In the genomic region with DNA sequence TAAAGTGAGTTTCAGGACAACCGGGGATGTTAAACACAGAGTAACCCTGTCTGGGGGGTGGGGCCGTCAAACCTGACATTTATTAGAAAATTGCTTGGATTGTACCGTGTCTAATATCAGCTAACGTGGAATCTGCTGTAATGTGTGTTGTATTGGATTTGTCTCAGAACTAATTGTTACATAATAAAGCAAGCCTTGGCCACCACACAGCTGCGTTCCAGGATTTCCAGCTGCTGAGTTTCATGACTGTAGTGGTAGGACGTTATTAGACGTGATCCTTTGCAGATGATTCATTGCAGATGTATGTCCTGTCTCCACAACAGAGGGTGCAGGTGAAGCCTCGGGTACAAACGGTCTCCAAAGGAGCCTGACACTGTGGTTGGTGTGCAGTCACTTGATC, we compare ENCODE assay signal across 13 mouse cellular contexts. TPM values are rescaled to one million over a fixed set of nuclear protein-coding genes. Genes with fewer than 3 reads are reported as not detected.
A peak's percentile ranks its signal among the peaks of the same experiment; 100 is the strongest.
DNase-seq lines count a peak whose midpoint lies in the region; ATAC-seq and TF ChIP-seq lines count a peak whose summit lies in the region.
"Had no signal": no experiment of that assay in that cellular context is flagged by ENCODE, and none has a peak within 500 bp of the region (broad histone marks: within the 10 kb centered on the region; RNA-seq: fewer than 3 reads in every experiment).

No protein-coding gene starts in this region.

- no peak overlapping the region for H3K27ac ChIP-seq in heart, embryonic 12.5 days (ENCODE audit: poor library complexity, severe bottlenecking)
- peak overlapping the region; percentile 56; the same call in 1 of the 2 replicates for H3K27ac ChIP-seq in midbrain, embryonic 14.5 days (replicated peaks; ENCODE audit: low read depth, low read length)
- no peak overlapping the region for H3K27ac ChIP-seq in midbrain, embryonic 10.5 days (replicated peaks)
- peak overlapping the region; percentile 57 for H3K27ac ChIP-seq in forebrain, embryonic 15.5 days (replicated peaks)
- H3K27ac ChIP-seq in olfactory bulb, adult 2 months (ENCODE audit: insufficient read depth, low read depth, low read length): peak overlapping the region; percentile 59

- no peak overlapping the region for H3K4me3 ChIP-seq in heart, embryonic 12.5 days
- H3K4me3 ChIP-seq in midbrain, embryonic 14.5 days (replicated peaks; ENCODE audit: low read depth, low read length): no peak overlapping the region
- no peak overlapping the region for H3K4me3 ChIP-seq in midbrain, embryonic 10.5 days
- no peak overlapping the region for H3K4me3 ChIP-seq in forebrain, embryonic 15.5 days
- no peak overlapping the region for H3K4me3 ChIP-seq in olfactory bulb, adult 2 months (ENCODE audit: insufficient read depth, low read depth, low read length)
- H3K4me3 ChIP-seq: erythroblast, embryonic 14.5 days had no signal

- TF ChIP-seq POLR2A in olfactory bulb, adult 2 months (IDR thresholded peaks at IDR 0.05; ENCODE audit: insufficient read depth, low read depth, low read length): no peak

- WGBS in heart, embryonic 12.5 days: 80% methylated on average over 9 of the region's 9 CpGs
- WGBS in midbrain, embryonic 14.5 days: 77% methylated on average over 9 of the region's 9 CpGs
- 91% methylated on average over 9 of the region's 9 CpGs for WGBS in midbrain, embryonic 10.5 days
- 49% methylated on average over 9 of the region's 9 CpGs for WGBS in forebrain, embryonic 15.5 days
- whole genome bisulfite sequencing in olfactory bulb, adult 2 months: 28% methylated on average over 9 of the region's 9 CpGs

- no peaks in the 10 kb centered on the region for H3K27me3 ChIP-seq in heart, embryonic 12.5 days (replicated peaks)
- no peaks in the 10 kb centered on the region for H3K27me3 ChIP-seq in midbrain, embryonic 14.5 days (ENCODE audit: control insufficient read depth, insufficient read depth, low read length)
- H3K27me3 ChIP-seq in midbrain, embryonic 10.5 days (ENCODE audit: low read depth, poor library complexity, severe bottlenecking): no peaks in the 10 kb centered on the region
- H3K27me3 ChIP-seq in forebrain, embryonic 15.5 days: no peaks in the 10 kb centered on the region

- H3K4me2 ChIP-seq in heart, embryonic 12.5 days: no peak overlapping the region
- H3K4me2 ChIP-seq in midbrain, embryonic 14.5 days (ENCODE audit: low read length): no peak overlapping the region
- H3K4me2 ChIP-seq in forebrain, embryonic 15.5 days (replicated peaks): no peak overlapping the region

- peaks cover 14% of the 10 kb centered on the region for H3K36me3 ChIP-seq in heart, embryonic 12.5 days
- peaks cover 27% of the 10 kb centered on the region for H3K36me3 ChIP-seq in midbrain, embryonic 14.5 days (ENCODE audit: control insufficient read depth, insufficient read depth, low read length)
- peaks cover 8% of the 10 kb centered on the region for H3K36me3 ChIP-seq in midbrain, embryonic 10.5 days
- H3K36me3 ChIP-seq in forebrain, embryonic 15.5 days: peaks cover 4% of the 10 kb centered on the region

- H3K9ac ChIP-seq in heart, embryonic 12.5 days: no peak overlapping the region
- H3K9ac ChIP-seq in midbrain, embryonic 14.5 days (replicated peaks; ENCODE audit: low read length): no peak overlapping the region
- no peak overlapping the region for H3K9ac ChIP-seq in forebrain, embryonic 15.5 days (replicated peaks)

- no peak for TF ChIP-seq CTCF in olfactory bulb, adult 2 months (IDR thresholded peaks at IDR 0.05; ENCODE audit: insufficient read depth, low read depth, low read length)

- peak; percentile 41 to 52 for DNase-seq in heart, adult 9 months (ENCODE audit: low spot score in 2 of 2)
- no peak for DNase-seq in midbrain, embryonic 14.5 days
- no peak for DNase-seq in midbrain, embryonic 10.5 days (ENCODE audit: low spot score)
- no peak for DNase-seq in spleen, postnatal 14 days (ENCODE audit: low spot score in 2 of 2)
- no peak for DNase-seq in layer of hippocampus, adult 9-11 months
- DNase-seq: gastrocnemius, postnatal 36 days had no signal

- ATAC-seq in heart, embryonic 12.5 days (ENCODE audit: insufficient number of reproducible peaks, low FRiP score): no peak
- no peak for ATAC-seq in midbrain, embryonic 14.5 days (ENCODE audit: low FRiP score, low TSS enrichment)
- ATAC-seq in forebrain, embryonic 15.5 days (replicated peaks): 0 out of 2 replicates have a peak, but pooled peaks have one; percentile 10
- ATAC-seq: CD4-positive, CD25-positive, alpha-beta regulatory T cell, adult 4 months had no signal

- peaks cover 19% of the 10 kb centered on the region for H3K4me1 ChIP-seq in heart, embryonic 12.5 days (replicated peaks)
- no peaks in the 10 kb centered on the region for H3K4me1 ChIP-seq in midbrain, embryonic 14.5 days (ENCODE audit: control insufficient read depth, insufficient read depth, low read length)
- no peaks in the 10 kb centered on the region for H3K4me1 ChIP-seq in midbrain, embryonic 10.5 days
- peaks cover 18% of the 10 kb centered on the region for H3K4me1 ChIP-seq in forebrain, embryonic 15.5 days
- H3K4me1 ChIP-seq in olfactory bulb, adult 2 months (ENCODE audit: control insufficient read depth, insufficient read depth, low read length): peaks cover 15% of the 10 kb centered on the region

- no peaks in the 10 kb centered on the region for H3K9me3 ChIP-seq in heart, embryonic 12.5 days (replicated peaks)
- H3K9me3 ChIP-seq in midbrain, embryonic 14.5 days (ENCODE audit: control insufficient read depth, low read length): no peaks in the 10 kb centered on the region
- H3K9me3 ChIP-seq in midbrain, embryonic 10.5 days (replicated peaks): no peaks in the 10 kb centered on the region
- no peaks in the 10 kb centered on the region for H3K9me3 ChIP-seq in forebrain, embryonic 15.5 days

RNA-seq across cellular contexts. Expression of a gene that starts 7.7 kb away (rescaled TPM):
- 0.58 TPM in 1 of 2 replicates, not detected in the other for polyA plus RNA-seq in heart, embryonic 12.5 days (2016; fragmentation: Nextera tagmentation; extraction: Ambion mirVana)
- polyA plus RNA-seq in midbrain, embryonic 14.5 days (2014; fragmentation: Nextera tagmentation; extraction: Ambion mirVana): 0.63 and 0.88 TPM in 2 replicates
- 0.32 TPM in 1 of 2 replicates, not detected in the other for polyA plus RNA-seq in midbrain, embryonic 10.5 days (2016; fragmentation: Nextera tagmentation; extraction: Ambion mirVana)
- polyA plus RNA-seq in forebrain, embryonic 15.5 days (2015; fragmentation: Nextera tagmentation; extraction: Ambion mirVana): 0.45 and 0.50 TPM in 2 replicates
- not detected in 2 replicates for polyA plus RNA-seq in olfactory bulb, adult 2 months (2012; ENCODE audit: insufficient read depth, insufficient read length, low replicate concordance, missing spikeins)
- polyA plus RNA-seq: erythroblast, embryonic 14.5 days; liver, embryonic 16.5 days; spleen, adult 2 months had no signal

RNA-seq across cellular contexts. Expression of a gene that starts 29.7 kb away (rescaled TPM):
- 59.0 and 60.3 TPM in 2 replicates for polyA plus RNA-seq in heart, embryonic 12.5 days (2016; fragmentation: Nextera tagmentation; extraction: Ambion mirVana)
- 71.5 and 112 TPM in 2 replicates for polyA plus RNA-seq in midbrain, embryonic 14.5 days (2014; fragmentation: Nextera tagmentation; extraction: Ambion mirVana)
- 69.5 and 88.0 TPM in 2 replicates for polyA plus RNA-seq in midbrain, embryonic 10.5 days (2016; fragmentation: Nextera tagmentation; extraction: Ambion mirVana)
- 103 and 115 TPM in 2 replicates for polyA plus RNA-seq in forebrain, embryonic 15.5 days (2015; fragmentation: Nextera tagmentation; extraction: Ambion mirVana)
- polyA plus RNA-seq in olfactory bulb, adult 2 months (2012; ENCODE audit: insufficient read depth, insufficient read length, low replicate concordance, missing spikeins): 65.3 and 733 TPM in 2 replicates

RNA-seq across cellular contexts. Expression of a gene that starts 30.8 kb away (rescaled TPM):
- polyA plus RNA-seq in heart, embryonic 12.5 days (2016; fragmentation: Nextera tagmentation; extraction: Ambion mirVana): 4.6 and 5.5 TPM in 2 replicates
- polyA plus RNA-seq in midbrain, embryonic 14.5 days (2014; fragmentation: Nextera tagmentation; extraction: Ambion mirVana): 7.0 and 8.5 TPM in 2 replicates
- polyA plus RNA-seq in midbrain, embryonic 10.5 days (2016; fragmentation: Nextera tagmentation; extraction: Ambion mirVana): 4.6 and 5.8 TPM in 2 replicates
- polyA plus RNA-seq in forebrain, embryonic 15.5 days (2015; fragmentation: Nextera tagmentation; extraction: Ambion mirVana): 7.4 and 7.7 TPM in 2 replicates
- polyA plus RNA-seq in olfactory bulb, adult 2 months (2012; ENCODE audit: insufficient read depth, insufficient read length, low replicate concordance, missing spikeins): not detected in 2 replicates
- polyA plus RNA-seq: erythroblast, embryonic 14.5 days had no signal

RNA-seq across cellular contexts. Expression of a gene that starts 49.4 kb away (rescaled TPM):
- polyA plus RNA-seq in heart, embryonic 12.5 days (2016; fragmentation: Nextera tagmentation; extraction: Ambion mirVana): 2.5 and 2.8 TPM in 2 replicates
- 2.1 and 2.7 TPM in 2 replicates for polyA plus RNA-seq in midbrain, embryonic 14.5 days (2014; fragmentation: Nextera tagmentation; extraction: Ambion mirVana)
- 3.6 and 4.6 TPM in 2 replicates for polyA plus RNA-seq in midbrain, embryonic 10.5 days (2016; fragmentation: Nextera tagmentation; extraction: Ambion mirVana)
- polyA plus RNA-seq in forebrain, embryonic 15.5 days (2015; fragmentation: Nextera tagmentation; extraction: Ambion mirVana): 4.1 and 4.6 TPM in 2 replicates
- not detected in 2 replicates for polyA plus RNA-seq in olfactory bulb, adult 2 months (2012; ENCODE audit: insufficient read depth, insufficient read length, low replicate concordance, missing spikeins)
- polyA plus RNA-seq: erythroblast, embryonic 14.5 days had no signal

Comparison
In these comparisons a context has a peak if more than half of its experiments do, and no peak if none do; other contexts are left out.
1. H3K27ac ChIP-seq: peak in midbrain, embryonic 14.5 days (single experiment), forebrain, embryonic 15.5 days (single experiment) and olfactory bulb, adult 2 months (single experiment); none in heart, embryonic 12.5 days (single experiment) and midbrain, embryonic 10.5 days (single experiment).
2. DNase-seq: peak in heart, adult 9 months (2 of 2); none in midbrain, embryonic 14.5 days (single experiment), midbrain, embryonic 10.5 days (single experiment), spleen, postnatal 14 days (0 of 2) and layer of hippocampus, adult 9-11 months (single experiment).